Mouse (Mus musculus): ENCODE data around the gene Lyzl4.
"Not testable (repeated sequence)": the region's sequence is repeated elsewhere in the genome, so short reads cannot be mapped to it uniquely, and the experiment has no call there.

DNA sequence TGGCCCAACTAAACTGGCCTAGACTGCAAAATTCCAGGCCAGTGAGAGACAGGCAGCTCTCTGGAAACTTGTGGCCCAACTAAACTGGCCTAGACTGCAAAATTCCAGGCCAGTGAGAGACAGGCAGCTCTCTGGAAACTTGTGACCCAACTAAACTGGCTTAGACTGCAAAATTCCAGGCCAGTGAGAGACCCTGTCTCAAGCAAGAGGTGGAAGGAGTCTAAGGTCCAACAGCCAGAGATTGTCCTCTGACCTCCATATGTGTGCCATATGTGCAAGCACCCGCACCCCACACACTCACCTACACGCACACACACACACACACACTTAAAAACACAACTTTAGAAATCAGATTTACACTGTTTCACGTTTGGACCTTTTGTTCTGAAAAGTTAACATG is 48.1 kb downstream of the Lyzl4 start:
- not testable (repeated sequence) for TF ChIP-seq CTCF (IDR thresholded peaks at IDR 0.05; ENCODE audit: low read depth, low read length); POLR2A (IDR thresholded peaks at IDR 0.05; ENCODE audit: borderline replicate concordance, low read depth, low read length)
